Mouse (Mus musculus): ENCODE results near the gene Triml1.

Triml1 gene

GRCm38 (mm10) chr8:43141386-43141785 lies at the start of gene Triml1:
Gene Triml1 (minus strand): TSS chr8:43141486.
- DNase-seq (ENCODE audit: low spot score in 2 of 2): no peak

GRCm38 (mm10) chr8:43182281-43182680 lies 41.0 kb upstream of the Triml1 start:
- no peak for DNase-seq (ENCODE audit: low spot score in 2 of 2)

DNA sequence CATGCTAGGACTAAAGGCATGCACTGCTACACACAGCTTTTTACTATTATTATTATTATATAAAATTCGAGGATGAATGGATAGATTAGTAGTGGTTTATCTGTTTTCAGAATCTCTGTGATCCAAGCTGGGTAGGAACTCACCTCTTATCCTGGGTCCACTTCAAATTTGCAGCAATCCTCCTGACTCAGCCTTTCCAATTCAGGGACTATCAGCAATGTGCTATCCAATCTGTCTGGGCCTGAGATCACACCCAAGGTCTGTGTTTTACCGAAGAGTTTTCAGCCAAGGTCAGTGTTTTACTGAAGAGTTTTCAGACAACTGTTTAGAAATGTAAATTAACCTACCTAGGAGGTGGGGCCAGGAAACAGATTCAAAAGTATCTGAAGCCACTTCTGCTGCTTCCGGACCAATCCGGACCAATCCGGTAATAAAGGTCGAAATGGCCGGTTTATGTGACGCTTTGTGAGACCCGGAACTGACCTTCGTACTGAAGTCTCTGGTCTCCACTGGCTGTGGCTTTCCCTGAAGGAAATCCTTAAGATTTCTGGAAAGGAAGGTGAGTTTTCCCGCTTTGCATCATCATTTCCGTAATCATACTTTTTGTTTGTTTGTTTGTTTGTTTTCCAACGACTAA lies 38.9 kb upstream of the Triml1 start, which contains the start of gene Triml2:
TSS of gene Triml2 (plus strand) at position 488 of the 637 bp plus-strand sequence.
- no peak for DNase-seq (ENCODE audit: low spot score in 2 of 2)

DNA sequence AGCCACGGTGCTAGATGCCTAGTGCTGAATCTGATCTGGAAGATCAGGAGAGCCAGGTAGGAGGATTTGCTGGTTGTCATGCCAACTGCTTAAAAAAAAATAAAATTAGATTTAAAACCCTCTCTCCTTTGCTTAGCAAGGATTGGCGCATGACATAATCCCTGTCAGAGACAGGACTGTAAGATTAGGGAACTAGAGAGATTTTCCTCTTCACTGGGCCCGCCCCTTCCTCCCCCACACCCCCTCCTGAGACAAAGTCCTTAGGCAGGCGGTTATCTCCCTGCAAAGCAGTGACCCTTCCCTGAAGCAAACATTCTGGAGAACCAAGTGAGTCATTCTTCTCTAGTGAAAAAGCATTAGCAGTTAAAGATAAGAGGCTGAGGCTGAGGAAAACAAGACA lies 37.9 kb upstream of the Triml1 start:
- DNase-seq (ENCODE audit: low spot score in 2 of 2): no peak

DNA sequence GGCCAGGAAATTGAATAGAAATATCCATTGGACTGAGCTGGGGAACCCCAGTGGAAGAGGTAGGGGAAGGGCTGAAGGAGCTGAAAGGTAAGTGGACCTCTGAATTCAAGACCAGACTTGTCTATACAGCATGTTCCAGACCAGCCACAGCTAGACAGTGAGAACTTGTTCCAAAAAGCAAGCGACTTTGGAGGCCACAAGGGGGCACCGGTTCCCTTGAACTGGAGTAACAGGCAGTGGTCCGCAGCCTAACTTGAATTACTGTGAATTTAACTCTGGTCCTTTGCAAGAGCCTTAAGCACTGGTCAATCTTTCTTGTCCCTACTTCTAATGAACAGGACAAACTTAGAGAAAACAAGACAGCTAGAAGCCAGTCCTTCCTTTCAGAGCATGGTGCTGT lies 37.0 kb upstream of the Triml1 start:
- no peak for DNase-seq (ENCODE audit: low spot score in 2 of 2)

DNA sequence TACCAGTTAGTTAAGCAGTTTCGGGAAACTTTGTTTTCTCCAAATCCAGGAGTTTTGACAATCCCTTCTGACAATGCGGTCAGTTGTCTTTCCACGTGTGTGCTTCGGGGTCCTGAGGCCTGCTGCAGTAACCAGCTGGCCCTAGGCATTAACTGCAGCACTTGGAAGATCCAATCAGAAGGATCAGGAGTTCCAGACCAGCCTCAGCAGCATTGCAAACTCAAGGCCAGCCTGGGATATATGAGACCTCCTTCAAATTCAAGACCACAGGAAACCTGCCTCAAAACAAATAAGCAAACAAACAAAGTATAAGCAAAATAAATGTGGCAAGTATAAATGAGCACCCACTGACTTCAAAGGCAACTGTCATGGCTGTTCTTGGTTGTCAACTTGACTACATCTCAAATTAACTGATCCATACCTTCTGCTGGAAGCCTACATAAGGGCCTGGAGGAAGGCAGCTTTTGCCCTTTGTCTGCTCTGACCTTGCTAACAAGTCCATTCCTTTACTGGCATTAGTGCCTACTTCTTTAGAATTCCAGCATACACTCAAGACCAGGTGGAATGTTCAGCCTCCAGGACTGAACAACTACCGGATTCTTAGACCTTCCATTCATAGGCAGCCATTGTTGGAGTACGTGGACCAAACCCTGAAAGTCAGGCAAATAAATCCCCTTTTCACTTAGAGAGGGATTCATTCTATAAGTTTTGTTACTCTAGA lies 35.6 kb upstream of the Triml1 start:
- DNase-seq (ENCODE audit: low spot score in 2 of 2): no peak

DNA sequence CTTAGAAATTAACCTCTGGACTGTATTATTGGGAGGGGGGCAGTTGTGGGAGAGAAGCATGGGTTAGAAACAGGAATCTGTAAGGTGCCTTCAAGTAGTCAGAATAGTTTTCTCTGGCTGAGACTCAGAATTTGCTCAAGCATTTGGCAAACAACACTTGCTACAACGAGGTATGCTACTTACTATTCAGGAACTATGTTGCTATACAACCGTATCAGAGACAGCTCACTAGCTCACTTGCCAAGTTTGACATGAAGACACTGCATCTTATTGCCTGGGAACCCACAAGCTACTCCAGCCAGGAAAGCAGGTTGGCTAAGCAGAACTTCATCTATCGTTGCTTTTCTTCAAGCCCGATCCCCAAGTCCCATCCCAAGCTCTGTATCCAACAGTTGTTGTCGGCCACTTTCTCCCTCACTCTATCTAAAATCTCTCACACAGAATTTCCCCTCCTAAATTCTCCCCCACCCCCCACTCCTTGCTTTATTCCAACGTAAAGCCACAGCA lies 28.0 kb upstream of the Triml1 start:
- DNase-seq (ENCODE audit: low spot score in 2 of 2): no peak

- no peak for DNase-seq (ENCODE audit: low spot score in 2 of 2)
These were observed 26.8 kb upstream of the Triml1 start for GRCm38 (mm10) chr8:43168083-43168482.

DNA sequence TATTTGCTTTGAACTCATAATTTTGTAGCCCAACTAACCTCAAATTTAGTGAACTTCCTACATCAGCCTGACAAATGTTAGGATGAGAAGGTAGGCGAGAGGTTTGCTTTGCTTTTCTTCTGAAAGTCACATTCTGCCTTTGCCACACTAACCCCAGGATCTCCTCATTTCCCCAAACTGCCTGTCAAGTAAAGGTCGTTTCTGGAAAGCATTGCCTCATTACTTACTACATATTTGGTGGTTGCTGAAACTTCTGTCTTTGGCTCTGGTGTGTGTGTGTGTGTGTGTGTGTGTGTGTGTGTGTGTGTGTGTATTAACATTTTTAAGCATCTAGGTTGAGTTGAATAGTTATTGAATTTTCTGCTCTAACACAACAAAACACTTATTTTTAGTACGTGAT lies 23.2 kb upstream of the Triml1 start:
- no peak for DNase-seq (ENCODE audit: low spot score in 2 of 2)

GRCm38 (mm10) chr8:43163255-43163654 lies 22.0 kb upstream of the Triml1 start:
- no peak for DNase-seq (ENCODE audit: low spot score in 2 of 2)

- DNase-seq (ENCODE audit: low spot score in 2 of 2): no peak
These were observed 8.0 kb upstream of the Triml1 start for GRCm38 (mm10) chr8:43149307-43149706.

DNA sequence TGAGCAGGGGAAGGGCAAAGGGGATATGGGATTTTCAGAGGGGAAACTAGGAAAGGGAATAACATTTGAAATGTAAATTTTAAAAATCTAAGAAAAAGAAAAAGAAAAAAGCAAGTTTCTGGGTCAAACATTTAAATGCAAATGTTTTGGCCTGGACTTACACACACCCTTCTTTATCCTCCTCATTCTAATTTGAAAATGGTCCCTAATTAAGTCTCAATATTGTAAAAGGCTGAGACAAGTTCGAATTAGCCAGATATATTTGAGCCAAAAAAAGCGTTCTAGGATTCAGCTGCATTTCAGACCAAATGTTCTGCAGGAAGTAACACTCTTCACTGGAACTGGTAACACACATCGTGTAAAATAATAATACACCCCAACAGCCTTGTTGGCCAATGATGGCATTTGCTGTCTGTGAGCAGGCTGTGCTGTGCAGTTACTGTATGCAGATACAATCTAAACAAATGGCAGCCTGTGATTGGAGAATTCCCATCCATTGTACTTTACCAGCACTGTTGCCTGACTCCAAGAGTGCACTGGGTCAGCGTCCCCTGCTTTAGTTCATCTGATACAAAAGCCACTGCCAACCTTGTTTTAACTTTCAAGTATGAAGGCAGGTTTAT lies 30.0 kb downstream of the Triml1 start:
- no peak for DNase-seq (ENCODE audit: low spot score in 2 of 2)

Data from spleen, postnatal 14 days (tissue).